Mouse (Mus musculus) MEL (cell line): Measurements from ENCODE around the gene Ccdc167. TPM values are rescaled to one million over a fixed set of nuclear protein-coding genes. Genes with fewer than 3 reads are reported as not detected.

ENCODE experiments used
- DNase-seq: peaks from one replicate; pipeline ENCODE4 v3.0.0; 2011; ENCODE audit warnings: low read depth, low spot score
- H3K27ac ChIP-seq: 2 replicates; pipeline ENCODE4 v1.5.1; 2012; ENCODE audit warnings: low read depth, mild to moderate bottlenecking, control low read depth, low read length, moderate library complexity; ENCODE audit not compliant: control insufficient read depth
- H3K27me3 ChIP-seq, 2 experiments: fragments of 150-350 bp in 1 of 2; sonication (generic) in 1 of 2; 2 replicates each; pipeline ENCODE4 v1.6.1; 2012; ENCODE audit warnings: low read length in 2 of 2, mild to moderate bottlenecking in 2 of 2, improper control_type of control experiment in 1 of 2, moderate library complexity in 1 of 2; ENCODE audit not compliant: insufficient read depth in 2 of 2, control insufficient read depth in 1 of 2
- H3K36me3 ChIP-seq, 2 experiments: 2 replicates each; pipeline ENCODE4 v1.6.1; 2012 to 2014; ENCODE audit warnings: low read length in 2 of 2, improper control_type of control experiment in 1 of 2, inconsistent platforms in 1 of 2, mild to moderate bottlenecking in 1 of 2; ENCODE audit not compliant: insufficient read depth in 2 of 2, control insufficient read depth in 1 of 2
- H3K4me1 ChIP-seq, 2 experiments: fragments of 150-350 bp in 1 of 2; sonication (generic) in 1 of 2; 2 replicates each; pipeline ENCODE4 v1.6.1; 2012; ENCODE audit warnings: low read length in 2 of 2, improper control_type of control experiment in 1 of 2, mild to moderate bottlenecking in 1 of 2; ENCODE audit not compliant: insufficient read depth in 2 of 2, control insufficient read depth in 1 of 2
- H3K4me3 ChIP-seq, 2 experiments: fragments of 150-350 bp in 1 of 2; sonication (generic) in 1 of 2; 2 replicates each; pipeline ENCODE4 v1.5.1; 2012; ENCODE audit warnings: low read depth in 2 of 2, low read length in 2 of 2, mild to moderate bottlenecking in 2 of 2, moderate library complexity in 2 of 2, control low read depth in 1 of 2, improper control_type of control experiment in 1 of 2; ENCODE audit not compliant: control insufficient read depth in 1 of 2, insufficient read depth in 1 of 2
- H3K79me2 ChIP-seq: 2 replicates; pipeline ENCODE4 v1.6.1; 2012; ENCODE audit warnings: mild to moderate bottlenecking, low read length, moderate library complexity; ENCODE audit not compliant: control insufficient read depth, poor library complexity, insufficient read depth
- H3K9ac ChIP-seq: 2 replicates; pipeline ENCODE4 v1.6.1; 2012; ENCODE audit warnings: low read depth, mild to moderate bottlenecking, control low read depth, low read length, moderate library complexity; ENCODE audit not compliant: control insufficient read depth, poor library complexity, severe bottlenecking
- H3K9me3 ChIP-seq: fragments of 150-350 bp; sonication (generic); replicated peaks from 2 replicates; pipeline ENCODE4 v1.6.1; 2012; ENCODE audit warnings: mild to moderate bottlenecking, low read length, improper control_type of control experiment, moderate library complexity; ENCODE audit not compliant: insufficient read depth
- CHD1 ChIP-seq: IDR thresholded peaks from 2 replicates; pipeline ENCODE4 v1.6.1; 2012; ENCODE audit warnings: low read depth, mild to moderate bottlenecking, inconsistent platforms, low read length, improper control_type of control experiment
- CHD2 ChIP-seq: IDR thresholded peaks from 2 replicates; pipeline ENCODE4 v1.6.1; 2011; ENCODE audit warnings: low read length, improper control_type of control experiment
- ELF1 ChIP-seq: IDR thresholded peaks from 2 replicates; pipeline ENCODE4 v1.6.1; 2014; ENCODE audit warnings: low read depth, mild to moderate bottlenecking, inconsistent platforms, low read length, improper control_type of control experiment, moderate library complexity
- GABPA ChIP-seq: IDR thresholded peaks from 2 replicates; pipeline ENCODE4 v1.6.1; 2012; ENCODE audit warnings: low read depth, mild to moderate bottlenecking, inconsistent platforms, low read length, improper control_type of control experiment, moderate library complexity
- GATA1 ChIP-seq: IDR thresholded peaks from 2 replicates; pipeline ENCODE4 v1.6.1; 2011; ENCODE audit warnings: low read depth, low read length, improper control_type of control experiment
- HCFC1 ChIP-seq: IDR thresholded peaks from 2 replicates; pipeline ENCODE4 v1.6.1; 2012; ENCODE audit warnings: low read depth, mild to moderate bottlenecking, inconsistent platforms, low read length, improper control_type of control experiment, moderate library complexity
- KAT2A ChIP-seq: conservative IDR thresholded peaks from 2 replicates; pipeline ENCODE4 v1.6.1; 2012; ENCODE audit warnings: low read depth, low read length, improper control_type of control experiment, inconsistent platforms
- MAZ ChIP-seq: IDR thresholded peaks from 2 replicates; pipeline ENCODE4 v1.6.1; 2012; ENCODE audit warnings: low read depth, mild to moderate bottlenecking, inconsistent platforms, low read length, improper control_type of control experiment
- MEF2A ChIP-seq: IDR thresholded peaks from 2 replicates; pipeline ENCODE4 v1.6.1; 2014; ENCODE audit warnings: low read depth, mild to moderate bottlenecking, inconsistent platforms, low read length, improper control_type of control experiment; ENCODE audit not compliant: poor library complexity, insufficient replicate concordance, severe bottlenecking; ENCODE audit errors: extremely low read depth
- MXI1 ChIP-seq: IDR thresholded peaks from 2 replicates; pipeline ENCODE4 v1.6.1; 2011; ENCODE audit warnings: mild to moderate bottlenecking, low read depth, low read length, improper control_type of control experiment
- MYB ChIP-seq: IDR thresholded peaks from 2 replicates; pipeline ENCODE4 v1.6.1; 2011; ENCODE audit warnings: mild to moderate bottlenecking, low read depth, low read length, improper control_type of control experiment
- MYC ChIP-seq: IDR thresholded peaks from 2 replicates; pipeline ENCODE4 v1.6.1; 2011; ENCODE audit warnings: low read depth, mild to moderate bottlenecking, low read length, improper control_type of control experiment, moderate library complexity
- NELFE ChIP-seq: IDR thresholded peaks from 2 replicates; pipeline ENCODE4 v1.6.1; 2011; ENCODE audit warnings: low read depth, low read length, improper control_type of control experiment
- POLR2AphosphoS5 ChIP-seq: IDR thresholded peaks from 2 replicates; pipeline ENCODE4 v1.6.1; 2012; ENCODE audit warnings: low read depth, borderline replicate concordance, mild to moderate bottlenecking, inconsistent platforms, low read length, moderate library complexity, mixed read lengths
- SMC3 ChIP-seq: IDR thresholded peaks from 2 replicates; pipeline ENCODE4 v1.6.1; 2011; ENCODE audit warnings: low read depth, low read length, improper control_type of control experiment
- USF2 ChIP-seq, 2 experiments: IDR thresholded peaks; 2 replicates each; pipeline ENCODE4 v1.6.1; 2011 to 2012; ENCODE audit warnings: improper control_type of control experiment in 2 of 2, low read length in 2 of 2, borderline replicate concordance in 1 of 2, inconsistent platforms in 1 of 2, low read depth in 1 of 2, mild to moderate bottlenecking in 1 of 2; ENCODE audit not compliant: insufficient read depth in 1 of 2
- ZC3H11A ChIP-seq: IDR thresholded peaks from 2 replicates; pipeline ENCODE4 v1.6.1; 2012; ENCODE audit warnings: low read depth, mild to moderate bottlenecking, inconsistent platforms, low read length, improper control_type of control experiment
- ZMIZ1 ChIP-seq: IDR thresholded peaks from 2 replicates; pipeline ENCODE4 v1.6.1; 2012; ENCODE audit warnings: low read depth, mild to moderate bottlenecking, inconsistent platforms, low read length, improper control_type of control experiment, moderate library complexity
- ZNF384 ChIP-seq: IDR thresholded peaks from 2 replicates; pipeline ENCODE4 v1.6.1; 2012; ENCODE audit warnings: low read depth, mild to moderate bottlenecking, inconsistent platforms, low read length, improper control_type of control experiment
- polyA plus RNA-seq, 2 experiments: library from polyadenylated mRNA; stranded (reverse) in 1 of 2; unstranded in 1 of 2; fragments of >175 nt in 1 of 2; fragments of >200 nt in 1 of 2; gene quantifications; 2 replicates each; pipeline versions ENCODE4 v1.2.1 to v1.2.4; 2012; ENCODE audit warnings: low replicate concordance in 2 of 2, low read depth in 1 of 2; ENCODE audit not compliant: insufficient read length in 2 of 2, insufficient read depth in 1 of 2, missing spikeins in 1 of 2
- total RNA-seq: library from RNA; depleted of rRNA; stranded (reverse); fragments of 300-350 nt; gene quantifications from 2 replicates; pipeline ENCODE4 v1.2.3, GENCODE M21; 2012

Ccdc167 gene
- total and polyA plus RNA-seq, 3 experiments = 12.1 to 13.4 TPM; not detected in 1

DNA sequence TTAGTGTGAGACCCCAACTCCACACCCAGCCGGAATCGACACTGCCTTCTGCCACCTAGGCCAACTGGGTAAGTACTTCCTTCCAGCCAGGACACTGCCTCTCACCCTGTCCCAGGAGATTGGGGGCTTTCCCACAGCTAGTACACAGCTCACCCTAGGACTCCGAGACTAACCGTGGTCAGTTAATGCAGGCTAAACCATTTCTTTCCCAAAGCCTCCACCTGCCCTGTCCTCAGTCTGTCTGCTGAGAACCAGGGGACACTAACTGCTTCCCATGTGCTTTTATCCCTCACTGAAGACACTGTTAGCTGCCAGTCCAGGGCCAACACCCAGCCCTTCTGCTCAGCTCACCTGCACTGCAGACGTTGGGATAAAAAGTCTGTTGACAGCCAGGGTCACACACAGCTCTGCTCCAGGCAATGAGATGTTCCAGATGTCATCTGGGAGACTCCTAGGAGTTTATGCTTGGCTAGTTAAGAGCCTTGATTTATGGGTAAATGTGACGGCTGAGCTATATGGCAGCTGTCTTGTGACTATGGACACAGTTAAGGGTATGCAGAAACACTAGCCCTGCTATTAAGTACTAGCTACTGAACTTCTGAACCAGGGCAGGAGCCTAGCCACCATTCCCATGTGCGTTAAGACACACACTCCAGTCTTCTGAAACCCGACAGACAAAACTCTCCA is 5.0 kb downstream of the Ccdc167 start:
- peaks cover 0 to 13% of the 10 kb centered on the region in 2 experiments; a peak in 2 of 4 replicates for H3K36me3 ChIP-seq
- peaks cover 7 to 23% of the 10 kb centered on the region in 2 experiments; a peak in 3 of 4 replicates for H3K4me1 ChIP-seq
- no peak overlapping the region for H3K27ac ChIP-seq

DNA sequence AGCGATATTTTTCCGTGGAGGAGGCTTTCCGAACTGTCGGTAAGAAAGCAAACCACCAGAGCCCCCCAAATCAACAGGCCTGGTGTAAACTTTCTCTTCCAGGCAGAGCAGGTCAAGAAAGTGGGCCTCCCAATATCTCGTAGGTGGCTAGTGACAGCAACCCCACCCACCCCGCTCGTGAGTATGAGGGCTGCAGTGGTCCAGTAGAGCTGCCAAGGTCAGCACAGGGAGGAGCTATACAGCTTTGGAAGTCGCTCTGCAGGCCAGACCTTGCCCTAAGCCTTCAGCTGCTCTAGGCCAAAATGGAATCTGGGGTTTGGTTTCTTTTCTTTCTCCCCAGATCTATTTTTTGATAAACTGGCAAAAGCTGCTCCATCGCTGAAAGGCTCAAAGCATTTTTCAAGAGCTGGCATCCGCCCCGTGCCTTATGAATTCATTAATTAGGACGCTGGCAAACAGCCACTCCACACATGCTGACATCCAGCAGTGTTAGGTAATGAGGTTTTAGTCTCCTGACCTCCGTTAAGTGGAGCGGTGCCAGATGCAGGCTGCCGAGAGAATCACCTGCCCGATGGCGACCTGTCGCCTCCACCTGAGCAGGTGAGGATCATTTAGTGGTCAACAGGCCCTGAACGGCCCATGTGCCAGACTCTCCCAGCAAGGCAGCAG is 5.6 kb downstream of the Ccdc167 start:
- Histone ChIP-seq H3K36me3 (peaks cover 0 to 9% of the 10 kb centered on the region in 2 experiments; a peak in 2 of 4 replicates), H3K9ac (no peak overlapping the region), H3K9me3 (no peaks in the 10 kb centered on the region)
- DNase-seq = no peak
- no peak for TF ChIP-seq POLR2AphosphoS5
- no peak for TF ChIP-seq ELF1
- TF ChIP-seq, all 39 proteins: peak for 0
- Histone ChIP-seq H3K27ac (no peak overlapping the region), H3K4me1 (peaks cover 5 to 18% of the 10 kb centered on the region in 2 experiments; a peak in 3 of 4 replicates), H3K4me3 (no peak overlapping the region), H3K79me2 (peaks cover 2% of the 10 kb centered on the region; the same call in 1 of the 2 replicates), H3K27me3 (no peaks in the 10 kb centered on the region)

More for the DNA sequence above, 5.0 kb downstream of the Ccdc167 start:
- H3K4me3 ChIP-seq = no peak overlapping the region
- TF ChIP-seq MAZ (no peak), ZMIZ1 (no peak), CHD2 (no peak), KAT2A (no peak), GABPA (no peak)
- TF ChIP-seq, all 39 proteins: peak for 0
- Histone ChIP-seq H3K27me3 (no peaks in the 10 kb centered on the region), H3K9ac (no peak overlapping the region), H3K9me3 (no peaks in the 10 kb centered on the region), H3K79me2 (peaks cover 6% of the 10 kb centered on the region)
- DNase-seq = no peak

DNA sequence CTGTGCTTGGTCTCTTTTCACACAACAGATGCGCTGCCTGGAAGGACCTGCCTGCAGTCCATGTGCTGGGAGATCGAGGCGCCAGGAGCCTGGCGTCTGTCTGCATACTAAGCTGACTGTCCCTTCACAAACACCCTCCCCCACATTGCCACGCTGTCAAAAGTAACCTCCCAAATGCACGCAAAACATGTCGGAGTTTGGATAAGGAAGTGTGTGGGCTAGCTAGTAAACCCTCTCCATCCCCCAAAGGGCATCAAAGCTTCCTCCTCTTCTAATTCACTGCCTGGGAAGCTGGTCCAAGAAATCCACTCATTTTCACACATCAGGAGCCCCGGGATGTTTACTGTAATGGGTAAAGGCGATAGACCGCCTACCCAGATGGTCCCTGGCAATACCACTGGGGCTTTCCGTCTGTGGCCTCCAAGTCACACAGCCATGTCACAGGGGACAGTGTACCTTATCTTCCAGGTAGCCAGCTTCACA is 6.2 kb downstream of the Ccdc167 start:
- H3K79me2 ChIP-seq = no peaks in the 10 kb centered on the region; the same call in 1 of the 2 replicates
- H3K4me3 ChIP-seq = no peak overlapping the region
- no peaks in the 10 kb centered on the region for H3K27me3 ChIP-seq
- H3K36me3 ChIP-seq = peaks cover 0 to 7% of the 10 kb centered on the region in 2 experiments; a peak in 2 of 4 replicates
- H3K27ac ChIP-seq = no peak overlapping the region
- H3K9me3 ChIP-seq = no peaks in the 10 kb centered on the region
- TF ChIP-seq SMC3 (no peak), GATA1 (no peak), MYC (no peak), CHD1 (no peak), ZNF384 (no peak), HCFC1 (no peak), MYB (no peak), USF2 (IDR thresholded peaks at IDR 0.05; ENCODE audit: borderline replicate concordance in 1 of 2, insufficient read depth in 1 of 2, low read depth in 1 of 2, low read length in 2 of 2) (no peak), ZC3H11A (no peak), MEF2A (no peak), NELFE (no peak), MXI1 (no peak)
- DNase-seq = no peak
- H3K4me1 ChIP-seq = peaks cover 3 to 14% of the 10 kb centered on the region in 2 experiments; a peak in 3 of 4 replicates
- no peak overlapping the region for H3K9ac ChIP-seq
